Mouse (Mus musculus): Measurements from ENCODE around the gene Coq10a. TPM values are rescaled to one million over a fixed set of nuclear protein-coding genes. Genes with fewer than 3 reads are reported as not detected.
"Not testable (repeated sequence)": the region's sequence is repeated elsewhere in the genome, so short reads cannot be mapped to it uniquely, and the experiment has no call there.

Coq10a gene
- total RNA-seq, 2 experiments from 2014 or later: 433 to 434 TPM

DNA sequence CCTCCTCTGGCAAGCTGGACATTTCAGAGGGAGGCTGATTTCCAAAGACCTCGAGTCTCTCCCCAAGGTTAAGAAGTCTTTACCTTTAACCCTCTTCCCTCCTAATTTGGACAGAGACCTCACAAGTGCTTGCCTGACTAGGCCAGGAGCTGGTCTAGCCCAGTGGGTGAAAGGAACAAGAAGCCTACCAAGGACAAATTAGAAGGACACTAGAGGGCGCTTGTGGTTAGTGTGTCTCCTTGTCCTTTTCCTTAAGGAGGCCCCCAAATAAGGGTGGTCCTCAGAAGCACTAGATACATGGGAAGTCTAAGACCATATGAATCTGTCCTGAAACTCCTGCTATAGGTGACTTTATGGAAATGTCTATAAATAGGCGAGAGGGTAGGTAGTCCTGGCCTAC, 6.2 kb downstream of the Coq10a start:
- no peak for DNase-seq

DNA sequence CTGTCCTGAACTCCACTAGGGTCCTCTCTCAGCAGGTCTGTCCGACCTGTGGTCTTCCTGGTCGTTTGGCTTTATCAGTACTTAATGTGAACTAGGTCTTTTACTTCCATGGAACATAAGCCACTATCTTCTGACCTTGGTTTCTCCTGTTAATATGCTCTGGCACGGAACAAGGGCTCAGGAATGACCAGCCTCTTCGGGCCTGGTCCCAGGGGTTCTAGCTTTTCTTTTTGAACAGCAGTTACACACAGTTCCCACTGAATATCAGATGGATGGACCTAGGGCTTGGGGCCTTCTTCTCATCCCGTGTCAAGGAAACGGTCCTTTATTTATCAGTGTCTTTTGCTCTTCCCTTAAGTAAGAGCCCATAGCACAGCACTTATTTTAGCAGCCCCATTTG, 7.0 kb downstream of the Coq10a start:
- intact Hi-C loops (cut with DNase I): no loop called here
- no peak for DNase-seq

More for the DNA sequence above, 6.2 kb downstream of the Coq10a start:
- intact Hi-C loops (cut with DNase I): no loop called here

DNA sequence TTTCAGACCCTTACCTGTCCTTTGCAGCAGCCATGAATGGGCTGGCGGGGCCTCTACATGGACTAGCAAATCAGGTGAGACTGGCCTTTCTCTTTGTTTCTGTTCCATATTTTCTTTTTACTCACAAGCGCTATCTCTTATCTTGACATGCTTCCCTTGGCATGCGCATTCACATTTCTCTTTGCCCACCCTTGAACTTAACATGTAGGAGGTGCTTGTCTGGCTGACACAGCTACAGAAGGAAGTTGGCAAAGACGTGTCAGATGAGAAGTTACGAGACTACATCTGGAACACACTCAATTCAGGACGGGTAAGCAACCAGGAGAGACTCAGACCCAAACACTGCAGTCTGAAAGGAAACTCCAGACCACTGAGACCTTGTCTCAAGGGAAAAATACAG, 9.6 kb downstream of the Coq10a start:
- intact Hi-C loops (cut with DNase I): no loop called here
- no peak for DNase-seq

DNA sequence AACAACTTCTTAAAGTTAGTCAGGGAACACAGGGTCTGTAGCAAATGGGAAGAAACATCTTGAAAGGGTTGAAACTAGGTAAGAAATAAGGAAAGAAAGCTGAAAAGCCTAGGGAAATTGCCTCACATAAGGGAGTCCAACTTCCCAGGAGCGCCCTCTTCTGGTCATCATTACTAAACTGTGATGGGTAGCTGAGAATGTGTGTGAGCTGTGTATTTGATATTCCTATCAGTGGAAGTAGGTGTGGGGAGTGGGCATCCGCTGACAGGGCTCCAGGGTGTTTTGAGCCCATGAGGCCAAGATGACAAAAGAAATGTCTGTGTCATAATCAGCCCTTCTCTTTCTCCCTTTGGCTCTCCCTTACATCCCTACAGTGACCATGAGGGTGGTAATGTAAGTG, 10.0 kb downstream of the Coq10a start:
- no peak for DNase-seq
- intact Hi-C loops (cut with DNase I): no loop called here

- intact Hi-C loops (cut with DNase I): no loop called here
Observed at GRCm38 (mm10) chr10:128347541-128347940, 21.3 kb downstream of the Coq10a start.

DNA sequence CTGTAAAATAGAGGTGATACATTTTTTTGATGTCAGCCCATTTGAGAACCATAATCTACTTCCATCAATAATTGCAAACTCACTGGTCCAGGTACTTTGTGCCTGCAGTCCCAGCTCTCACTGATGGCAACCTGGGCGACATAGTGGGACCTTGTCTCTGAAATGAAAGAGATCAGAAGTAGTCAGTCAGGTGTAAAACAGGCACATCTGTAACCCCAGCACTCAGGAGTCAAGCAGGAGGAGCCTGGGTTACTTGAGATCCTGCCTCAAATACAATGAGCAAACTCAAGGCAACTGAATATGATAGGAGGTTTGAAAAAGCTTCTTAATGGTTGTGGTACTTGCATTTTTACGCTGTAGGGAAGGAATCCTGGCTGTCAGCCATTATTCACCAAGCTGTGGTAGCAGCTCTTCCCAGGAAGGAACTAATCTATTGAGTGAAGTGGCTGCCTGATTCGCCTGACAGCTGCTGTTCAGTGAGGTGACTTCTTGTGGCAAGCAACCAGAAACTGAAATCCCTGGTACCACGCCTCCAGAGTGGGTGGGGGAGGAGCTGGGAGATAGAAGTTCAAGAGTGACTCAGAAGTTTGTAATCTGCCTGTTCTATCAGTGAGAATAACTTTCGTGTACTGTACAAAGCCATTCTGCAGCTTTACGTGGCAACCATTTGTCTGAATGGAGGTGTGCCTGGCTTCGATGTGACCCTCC, 24.1 kb downstream of the Coq10a start:
- intact Hi-C loops (cut with DNase I): no loop called here

More at GRCm38 (mm10) chr10:128347541-128347940, 21.3 kb downstream of the Coq10a start:
- no peak for DNase-seq

DNA sequence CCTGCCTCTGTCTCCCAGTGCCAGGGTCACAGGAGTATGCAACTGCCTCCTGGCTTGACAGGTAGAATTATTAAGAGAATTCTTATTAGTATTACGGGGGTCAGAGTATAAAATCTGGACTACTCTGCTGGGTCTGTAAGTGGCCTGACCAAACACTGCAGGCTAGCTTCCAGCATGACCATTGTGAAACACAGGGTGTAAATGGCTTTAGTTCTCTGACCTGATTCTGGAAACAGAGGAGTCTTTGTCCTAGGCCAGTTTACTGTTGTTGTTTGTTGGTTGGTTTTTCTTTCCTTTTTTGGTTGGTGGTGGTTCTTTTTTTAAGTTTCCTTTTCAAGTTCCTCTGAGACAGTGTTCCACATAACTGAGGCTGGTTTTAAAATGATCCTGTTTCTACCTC, 25.4 kb downstream of the Coq10a start:
- DNase-seq: no peak
- intact Hi-C loops (cut with DNase I): no loop called here

More for the DNA sequence above, 24.1 kb downstream of the Coq10a start:
- peak; percentile 64 to 72 for DNase-seq

- DNase-seq: no peak
- intact Hi-C loops (cut with DNase I): no loop called here
Observed at GRCm38 (mm10) chr10:128340257-128340656, 28.5 kb downstream of the Coq10a start.

DNA sequence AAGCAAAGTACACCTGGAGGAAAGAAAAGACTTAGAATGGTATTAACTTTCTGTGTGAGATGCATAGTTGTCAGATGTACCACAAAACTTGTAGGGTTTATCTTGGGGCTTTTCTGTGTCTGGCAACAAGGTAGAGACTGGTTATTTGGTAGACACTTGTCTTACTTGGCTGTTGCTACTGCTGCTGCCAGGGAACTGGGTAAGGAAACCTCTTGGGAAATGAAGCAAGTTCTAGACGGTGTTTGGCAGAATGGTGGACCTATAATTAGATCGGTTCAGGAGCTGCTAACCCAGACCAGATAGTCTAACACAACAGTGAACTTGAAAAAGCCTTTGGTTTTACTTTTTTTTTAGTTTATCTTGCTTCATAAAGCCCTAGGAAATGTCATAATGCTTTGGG, 29.8 kb downstream of the Coq10a start:
- intact Hi-C loops (cut with DNase I): loop anchor here (5.0 kb wide), 1 partner anchor 38 kb away; the partner anchor contains the start of gene Ankrd52
- DNase-seq: no peak

GRCm38 (mm10) chr10:128338415-128338814, 30.4 kb downstream of the Coq10a start:
- no peak for DNase-seq
- intact Hi-C loops (cut with DNase I): loop anchor here (5.0 kb wide), 1 partner anchor 39 kb away; the partner anchor contains the start of gene Ankrd52

GRCm38 (mm10) chr10:128337306-128338181, 31.3 kb downstream of the Coq10a start, which contains the start of gene Cs:
Gene Cs (plus strand): TSS chr10:128337734.
- intact Hi-C loops (cut with DNase I): loop anchor here (5.0 kb wide), 1 partner anchor 40 kb away; the partner anchor contains the start of gene Ankrd52

GRCm38 (mm10) chr10:128336597-128336996, 32.2 kb downstream of the Coq10a start:
- intact Hi-C loops (cut with DNase I): loop anchor here (5.0 kb wide), 1 partner anchor 41 kb away; the partner anchor contains the start of gene Ankrd52
- no peak for DNase-seq

More at GRCm38 (mm10) chr10:128337306-128338181, 31.3 kb downstream of the Coq10a start, which contains the start of gene Cs:
- peak; percentile 95 to 98 for DNase-seq

- DNase-seq: no peak
- intact Hi-C loops (cut with DNase I): loop anchor here (5.0 kb wide), 1 partner anchor 41 kb away; the partner anchor contains the start of gene Ankrd52
Observed at GRCm38 (mm10) chr10:128336195-128336594, 32.6 kb downstream of the Coq10a start.

- intact Hi-C loops (cut with DNase I): loop anchor here (2.0 to 5.0 kb wide), 2 partner anchors 42 to 121 kb away; partner anchors contain the start of gene Ankrd52
- peak; percentile 64 to 70 for DNase-seq
Observed at GRCm38 (mm10) chr10:128335582-128335981, 33.2 kb downstream of the Coq10a start.

DNA sequence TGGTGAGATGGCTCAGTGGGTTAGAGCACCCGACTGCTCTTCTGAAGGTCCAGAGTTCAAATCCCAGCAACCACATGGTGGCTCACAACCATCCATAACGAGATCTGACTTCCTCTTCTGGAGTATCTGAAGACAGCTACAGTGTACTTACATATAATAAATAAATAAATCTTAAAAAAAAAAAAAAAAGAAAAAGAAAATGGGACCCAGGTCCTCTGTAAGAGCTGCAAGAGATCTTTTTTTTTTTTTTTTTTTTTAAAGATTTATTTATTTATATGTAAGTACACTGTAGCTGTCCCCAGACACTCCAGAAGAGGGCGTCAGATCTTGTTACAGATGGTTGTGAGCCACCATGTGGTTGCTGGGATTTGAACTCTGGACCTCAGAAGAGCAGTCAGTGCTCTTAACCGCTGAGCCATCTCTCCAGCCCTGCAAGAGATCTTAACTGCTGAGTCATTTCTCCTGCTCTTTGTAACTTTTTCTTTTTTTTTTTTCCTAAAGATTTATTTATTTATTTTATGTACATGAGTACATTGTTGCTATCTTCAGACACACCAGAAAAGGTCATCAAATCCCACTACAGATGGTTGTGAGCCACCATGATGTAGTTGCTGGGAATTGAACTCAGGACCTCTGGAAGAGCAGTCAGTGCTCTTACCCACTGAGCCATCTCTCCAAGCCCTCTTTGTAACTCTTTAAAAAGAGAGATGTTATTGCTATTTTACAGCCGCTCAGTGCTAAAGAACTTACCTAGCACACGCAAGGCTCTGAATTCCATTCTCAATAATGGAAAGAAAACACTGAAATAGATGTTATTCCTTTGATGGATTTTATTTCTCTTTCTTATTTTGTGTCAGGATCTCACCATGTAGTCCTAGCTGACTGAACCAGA, 36.2 kb downstream of the Coq10a start:
- DNase-seq; intact Hi-C loops (cut with DNase I): not testable (repeated sequence)

- intact Hi-C loops (cut with DNase I): no loop called here
- DNase-seq: no peak
Observed at GRCm38 (mm10) chr10:128327610-128328009, 41.2 kb downstream of the Coq10a start.

DNA sequence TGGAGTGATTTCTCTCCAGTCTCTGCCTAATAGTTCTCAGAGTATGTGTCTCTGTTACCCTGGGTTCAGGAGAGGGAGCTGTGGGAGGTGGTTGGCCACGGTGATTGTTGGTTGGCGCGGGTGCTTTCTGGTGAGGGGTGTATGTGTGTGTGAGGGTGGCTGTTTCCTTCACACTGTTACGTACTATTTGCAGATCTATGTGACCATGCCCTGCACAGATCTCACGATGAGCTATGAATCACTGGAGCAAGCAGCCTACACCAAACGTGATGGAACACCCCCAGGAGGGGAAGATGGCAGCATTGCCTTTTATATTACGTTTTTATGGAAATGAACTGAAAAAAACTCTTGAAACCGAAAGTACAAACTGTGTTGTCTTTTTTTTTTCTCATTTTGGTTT, 42.0 kb downstream of the Coq10a start:
- intact Hi-C loops (cut with DNase I): no loop called here
- DNase-seq: no peak

- intact Hi-C loops (cut with DNase I): no loop called here
- no peak for DNase-seq
Observed at GRCm38 (mm10) chr10:128323516-128323915, 45.3 kb downstream of the Coq10a start.

DNA sequence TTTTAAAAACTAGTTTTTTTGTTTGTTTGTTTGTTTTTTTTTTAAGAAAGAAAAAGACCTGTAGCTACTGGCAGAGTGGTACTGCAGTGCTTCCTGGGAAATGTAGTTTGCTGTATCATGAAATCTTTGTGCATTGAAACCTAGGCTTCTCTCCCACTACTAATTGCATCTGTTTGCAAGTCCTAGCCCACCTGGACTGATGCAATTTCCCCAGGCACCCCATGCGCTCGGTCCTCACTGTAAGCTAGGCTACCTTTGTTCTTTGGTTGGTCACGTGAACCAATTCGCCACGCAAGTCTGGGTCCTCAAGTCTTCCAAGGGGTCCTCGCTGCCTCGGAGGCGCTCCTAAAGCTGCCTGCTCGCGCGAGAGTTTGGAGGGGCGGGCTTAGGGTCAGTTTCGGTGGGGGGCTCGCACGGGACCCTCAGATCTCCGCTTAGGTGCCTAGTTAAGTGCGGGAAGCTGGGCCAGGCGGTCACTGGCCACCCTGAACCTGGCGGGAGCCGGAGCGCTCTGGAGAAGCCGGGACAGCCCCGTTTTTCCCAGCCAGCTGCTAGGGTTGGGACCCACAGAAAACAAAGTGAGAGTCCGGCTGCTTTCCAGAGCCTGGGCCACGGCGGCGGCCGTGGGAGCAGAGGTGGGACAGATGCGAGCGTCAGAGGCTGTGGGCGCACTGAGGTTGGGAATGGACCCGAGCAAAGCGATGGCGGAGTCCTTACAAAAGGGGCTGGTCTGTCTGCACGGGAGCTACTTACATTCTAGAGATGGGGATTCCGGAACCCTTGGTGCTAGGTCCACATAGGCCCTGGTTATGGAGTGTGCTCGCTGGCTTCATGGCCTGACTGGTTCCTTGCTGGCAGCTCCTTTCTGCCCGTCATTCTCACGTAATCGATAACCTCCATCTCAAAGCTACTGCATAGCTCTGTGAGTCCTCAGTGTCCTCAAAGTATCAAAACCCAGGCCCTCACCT, 46.4 kb downstream of the Coq10a start, which contains the start of gene Cnpy2:
TSS of gene Cnpy2 (plus strand) at position 319 of the 968 bp plus-strand sequence.
- intact Hi-C loops (cut with DNase I): no loop called here
- peak; percentile 79 to 86 for DNase-seq
